Mouse (Mus musculus): ENCODE data around the gene Slc25a39. TPM values are rescaled to one million over a fixed set of nuclear protein-coding genes. Genes with fewer than 3 reads are reported as not detected.
A peak's percentile ranks its signal among the peaks of the same experiment; 100 is the strongest.

Gene Slc25a39
- polyA plus RNA-seq, 1 experiment from 2014 or later = 216 TPM

GRCm38 (mm10) chr11:102433866-102434265 is 26.1 kb upstream of the Slc25a39 start:
- Histone ChIP-seq H3K27ac (ENCODE audit: low read length) (0 out of 2 replicates have a peak overlapping the region, but pooled peaks have one; percentile 33), H3K9me3 (ENCODE audit: control insufficient read depth, low read depth, low read length) (no peaks in the 10 kb centered on the region), H3K27me3 (ENCODE audit: control insufficient read depth, insufficient read depth, low read length) (no peaks in the 10 kb centered on the region), H3K4me3 (ENCODE audit: low read depth, low read length) (no peak overlapping the region), H3K4me2 (replicated peaks; ENCODE audit: low read depth, low read length) (no peak overlapping the region), H3K9ac (replicated peaks; ENCODE audit: low read depth, low read length) (no peak overlapping the region), H3K4me1 (ENCODE audit: control insufficient read depth, insufficient read depth, low read length) (peaks cover 22% of the 10 kb centered on the region), H3K36me3 (ENCODE audit: control insufficient read depth, insufficient read depth, low read length) (peaks cover 19% of the 10 kb centered on the region)
- 92% methylated on average over 7 of the region's 7 CpGs for WGBS
- ATAC-seq (ENCODE audit: insufficient number of reproducible peaks, insufficient read depth, low FRiP score, low read depth) = no peak

- Histone ChIP-seq H3K36me3 (ENCODE audit: control insufficient read depth, insufficient read depth, low read length) (peaks cover 18% of the 10 kb centered on the region), H3K27ac (ENCODE audit: low read length) (no peak overlapping the region), H3K9me3 (ENCODE audit: control insufficient read depth, low read depth, low read length) (no peaks in the 10 kb centered on the region), H3K4me3 (ENCODE audit: low read depth, low read length) (no peak overlapping the region), H3K9ac (replicated peaks; ENCODE audit: low read depth, low read length) (no peak overlapping the region), H3K4me2 (replicated peaks; ENCODE audit: low read depth, low read length) (no peak overlapping the region), H3K4me1 (ENCODE audit: control insufficient read depth, insufficient read depth, low read length) (peaks cover 19% of the 10 kb centered on the region), H3K27me3 (ENCODE audit: control insufficient read depth, insufficient read depth, low read length) (no peaks in the 10 kb centered on the region)
- ATAC-seq (ENCODE audit: insufficient number of reproducible peaks, insufficient read depth, low FRiP score, low read depth) = no peak
- WGBS = 93% methylated on average over 6 of the region's 6 CpGs
Observed at GRCm38 (mm10) chr11:102432896-102433295, 25.1 kb upstream of the Slc25a39 start.

- Histone ChIP-seq H3K4me3 (ENCODE audit: low read depth, low read length) (no peak overlapping the region), H3K27me3 (ENCODE audit: control insufficient read depth, insufficient read depth, low read length) (no peaks in the 10 kb centered on the region), H3K9me3 (ENCODE audit: control insufficient read depth, low read depth, low read length) (no peaks in the 10 kb centered on the region), H3K4me2 (replicated peaks; ENCODE audit: low read depth, low read length) (no peak overlapping the region), H3K4me1 (ENCODE audit: control insufficient read depth, insufficient read depth, low read length) (peaks cover 13% of the 10 kb centered on the region), H3K27ac (ENCODE audit: low read length) (no peak overlapping the region), H3K36me3 (ENCODE audit: control insufficient read depth, insufficient read depth, low read length) (peaks cover 18% of the 10 kb centered on the region), H3K9ac (replicated peaks; ENCODE audit: low read depth, low read length) (no peak overlapping the region)
- 64% methylated on average over 16 of the region's 16 CpGs for WGBS
- no peak for ATAC-seq (ENCODE audit: insufficient number of reproducible peaks, insufficient read depth, low FRiP score, low read depth)
Observed at GRCm38 (mm10) chr11:102432115-102432843, 24.5 kb upstream of the Slc25a39 start.

- Histone ChIP-seq H3K4me1 (ENCODE audit: control insufficient read depth, insufficient read depth, low read length) (peaks cover 9% of the 10 kb centered on the region; the same call in 1 of the 2 replicates), H3K27me3 (ENCODE audit: control insufficient read depth, insufficient read depth, low read length) (no peaks in the 10 kb centered on the region), H3K27ac (ENCODE audit: low read length) (no peak overlapping the region), H3K9me3 (ENCODE audit: control insufficient read depth, low read depth, low read length) (no peaks in the 10 kb centered on the region), H3K4me3 (ENCODE audit: low read depth, low read length) (no peak overlapping the region), H3K9ac (replicated peaks; ENCODE audit: low read depth, low read length) (no peak overlapping the region), H3K4me2 (replicated peaks; ENCODE audit: low read depth, low read length) (no peak overlapping the region), H3K36me3 (ENCODE audit: control insufficient read depth, insufficient read depth, low read length) (peaks cover 18% of the 10 kb centered on the region)
- ATAC-seq (ENCODE audit: insufficient number of reproducible peaks, insufficient read depth, low FRiP score, low read depth) = no peak
- 76% methylated on average over 3 of the region's 3 CpGs for WGBS
Observed at GRCm38 (mm10) chr11:102431728-102432114, 24.0 kb upstream of the Slc25a39 start.

GRCm38 (mm10) chr11:102431018-102431645 is 23.4 kb upstream of the Slc25a39 start:
- Histone ChIP-seq H3K4me2 (replicated peaks; ENCODE audit: low read depth, low read length) (peak overlapping the region; percentile 93), H3K27ac (ENCODE audit: low read length) (peak overlapping the region; percentile 90), H3K27me3 (ENCODE audit: control insufficient read depth, insufficient read depth, low read length) (no peaks in the 10 kb centered on the region), H3K9me3 (ENCODE audit: control insufficient read depth, low read depth, low read length) (no peaks in the 10 kb centered on the region), H3K9ac (replicated peaks; ENCODE audit: low read depth, low read length) (peak overlapping the region; percentile 60), H3K4me3 (ENCODE audit: low read depth, low read length) (peak overlapping the region; percentile 69), H3K4me1 (ENCODE audit: control insufficient read depth, insufficient read depth, low read length) (peaks cover 9% of the 10 kb centered on the region; the same call in 1 of the 2 replicates), H3K36me3 (ENCODE audit: control insufficient read depth, insufficient read depth, low read length) (peaks cover 18% of the 10 kb centered on the region)
- no peak for ATAC-seq (ENCODE audit: insufficient number of reproducible peaks, insufficient read depth, low FRiP score, low read depth)
- under 1% methylated on average over 7 of the region's 7 CpGs for WGBS

- Histone ChIP-seq H3K27me3 (ENCODE audit: control insufficient read depth, insufficient read depth, low read length) (no peaks in the 10 kb centered on the region), H3K9me3 (ENCODE audit: control insufficient read depth, low read depth, low read length) (no peaks in the 10 kb centered on the region), H3K9ac (replicated peaks; ENCODE audit: low read depth, low read length) (peak within 1 kb of the TSS; percentile 60), H3K36me3 (ENCODE audit: control insufficient read depth, insufficient read depth, low read length) (peaks cover 11% of the 10 kb centered on the region), H3K4me3 (ENCODE audit: low read depth, low read length) (peak within 1 kb of the TSS; percentile 69), H3K4me2 (replicated peaks; ENCODE audit: low read depth, low read length) (peak within 1 kb of the TSS; percentile 93), H3K4me1 (ENCODE audit: control insufficient read depth, insufficient read depth, low read length) (peaks cover 9% of the 10 kb centered on the region; the same call in 1 of the 2 replicates), H3K27ac (ENCODE audit: low read length) (peak within 1 kb of the TSS; percentile 90)
- WGBS = under 1% methylated on average over 29 of the region's 29 CpGs
- ATAC-seq (ENCODE audit: insufficient number of reproducible peaks, insufficient read depth, low FRiP score, low read depth) = peak; percentile 95
Observed at GRCm38 (mm10) chr11:102430121-102431017, 22.6 kb upstream of the Slc25a39 start, which contains the start of gene Grn. Gene Grn, plus strand, starts transcription at chr11:102430315.

- H3K4me1 ChIP-seq (ENCODE audit: control insufficient read depth, insufficient read depth, low read length) = peaks cover 9% of the 10 kb centered on the region; the same call in 1 of the 2 replicates
- no peaks in the 10 kb centered on the region for H3K27me3 ChIP-seq (ENCODE audit: control insufficient read depth, insufficient read depth, low read length)
- H3K9ac ChIP-seq (replicated peaks; ENCODE audit: low read depth, low read length) = peak overlapping the region; percentile 26; the same call in 1 of the 2 replicates
- H3K36me3 ChIP-seq (ENCODE audit: control insufficient read depth, insufficient read depth, low read length) = peaks cover 3% of the 10 kb centered on the region; the same call in 1 of the 2 replicates
- no peak for ATAC-seq (ENCODE audit: insufficient number of reproducible peaks, insufficient read depth, low FRiP score, low read depth)
- no peaks in the 10 kb centered on the region for H3K9me3 ChIP-seq (ENCODE audit: control insufficient read depth, low read depth, low read length)
- 38% methylated on average over 3 of the region's 3 CpGs for WGBS
- H3K4me2 ChIP-seq (replicated peaks; ENCODE audit: low read depth, low read length) = peak overlapping the region; percentile 93
- H3K4me3 ChIP-seq (ENCODE audit: low read depth, low read length) = peak overlapping the region; percentile 69
- no peak overlapping the region for H3K27ac ChIP-seq (ENCODE audit: low read length)
Observed at GRCm38 (mm10) chr11:102429551-102429950, 21.8 kb upstream of the Slc25a39 start.

Measured in stomach, embryonic 14.5 days (tissue).